Mouse (Mus musculus): ENCODE data around the gene Arhgap30. TPM values are rescaled to one million over a fixed set of nuclear protein-coding genes. Genes with fewer than 3 reads are reported as not detected.

Arhgap30 gene
- polyA plus RNA-seq, 1 experiment from 2014 or later: 2.4 TPM

DNA sequence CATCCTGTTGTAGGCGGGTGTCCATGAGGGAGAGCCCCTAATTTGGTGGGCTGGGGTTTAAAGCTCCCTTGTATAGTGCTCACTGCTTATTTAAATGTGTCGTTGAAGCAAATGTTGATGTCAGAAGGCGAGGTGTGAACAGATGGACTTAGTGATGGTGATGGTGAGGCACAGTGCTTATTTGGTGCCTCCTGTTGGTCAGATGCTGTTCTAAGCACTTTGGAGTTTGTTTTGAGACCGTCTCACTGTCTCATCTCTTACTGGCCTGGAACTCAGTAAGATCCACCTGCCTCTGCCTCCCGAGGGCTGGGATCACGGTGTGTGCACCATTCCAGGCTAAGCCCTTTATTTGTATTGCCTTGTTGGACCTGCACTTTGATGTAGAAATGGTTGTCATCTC is 66.2 kb downstream of the Arhgap30 start:
- no peaks in the 10 kb centered on the region for H3K27me3 ChIP-seq (replicated peaks)
- no peak overlapping the region for H3K9ac ChIP-seq
- no peak for ATAC-seq
- H3K9me3 ChIP-seq: no peaks in the 10 kb centered on the region
- 81% methylated on average over 6 of the region's 6 CpGs for WGBS
- no peak overlapping the region for H3K4me2 ChIP-seq (replicated peaks)
- H3K36me3 ChIP-seq: no peaks in the 10 kb centered on the region
- H3K4me3 ChIP-seq (replicated peaks): no peak overlapping the region
- 0 out of 2 replicates have a peak, but pooled peaks cover 3% of the 10 kb centered on the region for H3K4me1 ChIP-seq (replicated peaks)
- no peak overlapping the region for H3K27ac ChIP-seq

DNA sequence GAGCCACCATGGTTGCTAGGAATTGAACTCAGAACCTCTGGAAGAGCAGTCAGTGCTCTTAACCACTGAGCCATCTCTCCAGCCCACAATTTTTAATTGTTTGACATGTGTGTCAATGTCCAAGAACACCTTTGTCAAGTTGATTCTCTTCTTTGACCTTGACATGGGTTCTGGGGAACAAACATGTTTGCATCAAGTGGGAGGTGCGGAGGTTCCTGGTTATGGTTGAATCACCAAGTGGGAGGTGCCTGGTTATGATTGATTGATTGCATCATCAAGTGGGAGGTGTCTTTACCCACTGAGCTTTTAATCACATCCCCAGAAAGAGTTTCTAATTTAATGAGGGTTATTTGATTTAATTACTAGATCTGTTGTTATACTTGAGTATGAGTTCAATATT is 68.8 kb downstream of the Arhgap30 start:
- Histone ChIP-seq H3K27me3 (replicated peaks) (no peaks in the 10 kb centered on the region), H3K4me3 (replicated peaks) (no peak overlapping the region), H3K27ac (no peak overlapping the region), H3K4me1 (replicated peaks) (0 out of 2 replicates have a peak, but pooled peaks cover 3% of the 10 kb centered on the region), H3K9me3 (no peaks in the 10 kb centered on the region), H3K36me3 (peaks cover 5% of the 10 kb centered on the region), H3K4me2 (replicated peaks) (no peak overlapping the region), H3K9ac (no peak overlapping the region)
- 97% methylated on average over 1 of the region's 1 CpGs for WGBS
- ATAC-seq: no peak

DNA sequence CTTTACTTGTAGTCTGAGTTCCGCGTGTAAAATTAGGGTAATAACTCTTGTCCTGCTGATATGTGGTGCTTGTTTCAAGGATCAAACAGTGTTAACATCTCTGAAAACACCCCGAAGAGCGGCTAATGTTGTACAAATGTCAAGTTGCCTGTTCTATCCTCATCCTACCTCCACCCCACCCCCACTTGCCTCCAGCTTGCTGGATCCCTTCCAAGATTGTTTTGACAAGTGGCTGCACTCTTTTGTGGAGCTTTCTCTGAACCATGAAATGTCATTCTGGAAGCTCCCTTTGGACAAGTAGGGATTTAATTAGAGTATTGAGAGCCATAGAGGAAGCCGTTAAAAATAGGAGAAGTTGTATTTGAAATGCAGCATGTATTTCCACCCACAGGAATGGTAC is 71.0 kb downstream of the Arhgap30 start:
- Histone ChIP-seq H3K4me2 (replicated peaks) (no peak overlapping the region), H3K9ac (no peak overlapping the region), H3K4me3 (replicated peaks) (no peak overlapping the region), H3K27ac (no peak overlapping the region), H3K9me3 (no peaks in the 10 kb centered on the region), H3K27me3 (replicated peaks) (no peaks in the 10 kb centered on the region), H3K36me3 (peaks cover 9% of the 10 kb centered on the region), H3K4me1 (replicated peaks) (0 out of 2 replicates have a peak, but pooled peaks cover 4% of the 10 kb centered on the region)
- 54% methylated on average over 5 of the region's 5 CpGs for WGBS
- no peak for ATAC-seq

Other genes starting within 250 kb of the Arhgap30 start
- 360 and 387 TPM in 2 replicates for gene Sdhc, start 238.4 kb upstream of the Arhgap30 start, polyA plus RNA-seq (2015; fragmentation: Nextera tagmentation; extraction: Ambion mirVana)
- 1.1 and 1.3 TPM in 2 replicates for gene Mpz, start 238.2 kb upstream of the Arhgap30 start, polyA plus RNA-seq (2015; fragmentation: Nextera tagmentation; extraction: Ambion mirVana)
- 16.4 and 18.5 TPM in 2 replicates for gene Pcp4l1, start 192.7 kb upstream of the Arhgap30 start, polyA plus RNA-seq (2015; fragmentation: Nextera tagmentation; extraction: Ambion mirVana)
- 9.2 and 10.5 TPM in 2 replicates for gene Nr1i3, start 175.0 kb upstream of the Arhgap30 start, polyA plus RNA-seq (2015; fragmentation: Nextera tagmentation; extraction: Ambion mirVana)
- 31.4 and 32.0 TPM in 2 replicates for gene Tomm40l, start 166.4 kb upstream of the Arhgap30 start, polyA plus RNA-seq (2015; fragmentation: Nextera tagmentation; extraction: Ambion mirVana)
- gene Apoa2, start 163.9 kb upstream of the Arhgap30 start, polyA plus RNA-seq (2015; fragmentation: Nextera tagmentation; extraction: Ambion mirVana): 84.7 and 123 TPM in 2 replicates
- 51.5 and 54.5 TPM in 2 replicates for gene Fcer1g, start 154.6 kb upstream of the Arhgap30 start, polyA plus RNA-seq (2015; fragmentation: Nextera tagmentation; extraction: Ambion mirVana)
- gene Adamts4, start 138.5 kb upstream of the Arhgap30 start, polyA plus RNA-seq (2015; fragmentation: Nextera tagmentation; extraction: Ambion mirVana): 6.3 and 6.8 TPM in 2 replicates
- gene Ndufs2, start 137.6 kb upstream of the Arhgap30 start, polyA plus RNA-seq (2015; fragmentation: Nextera tagmentation; extraction: Ambion mirVana): 304 and 326 TPM in 2 replicates
- 54.2 and 54.5 TPM in 2 replicates for gene B4galt3, start 118.6 kb upstream of the Arhgap30 start, polyA plus RNA-seq (2015; fragmentation: Nextera tagmentation; extraction: Ambion mirVana)
- gene Ppox, start 107.8 kb upstream of the Arhgap30 start, polyA plus RNA-seq (2015; fragmentation: Nextera tagmentation; extraction: Ambion mirVana): 38.7 and 40.9 TPM in 2 replicates
- 56.0 and 57.2 TPM in 2 replicates for gene Usp21, start 101.0 kb upstream of the Arhgap30 start, polyA plus RNA-seq (2015; fragmentation: Nextera tagmentation; extraction: Ambion mirVana)
- gene Ufc1, start 93.9 kb upstream of the Arhgap30 start, polyA plus RNA-seq (2015; fragmentation: Nextera tagmentation; extraction: Ambion mirVana): 103 and 108 TPM in 2 replicates
- 40.6 and 44.5 TPM in 2 replicates for gene Dedd, start 59.8 kb upstream of the Arhgap30 start, polyA plus RNA-seq (2015; fragmentation: Nextera tagmentation; extraction: Ambion mirVana)
- gene Nit1, start 43.3 kb upstream of the Arhgap30 start, polyA plus RNA-seq (2015; fragmentation: Nextera tagmentation; extraction: Ambion mirVana): 43.3 and 47.6 TPM in 2 replicates
- 96.9 and 104 TPM in 2 replicates for gene Pfdn2, start 43.3 kb upstream of the Arhgap30 start, polyA plus RNA-seq (2015; fragmentation: Nextera tagmentation; extraction: Ambion mirVana)
- 0.94 and 1.0 TPM in 2 replicates for gene Klhdc9, start 28.2 kb upstream of the Arhgap30 start, polyA plus RNA-seq (2015; fragmentation: Nextera tagmentation; extraction: Ambion mirVana)
- gene Nectin4, start 18.9 kb upstream of the Arhgap30 start, polyA plus RNA-seq (2015; fragmentation: Nextera tagmentation; extraction: Ambion mirVana): 3.7 and 3.8 TPM in 2 replicates
- gene Usf1, start 22.4 kb downstream of the Arhgap30 start, polyA plus RNA-seq (2015; fragmentation: Nextera tagmentation; extraction: Ambion mirVana): 62.1 and 62.5 TPM in 2 replicates
- 3.3 and 3.8 TPM in 2 replicates for gene Tstd1, start 29.9 kb downstream of the Arhgap30 start, polyA plus RNA-seq (2015; fragmentation: Nextera tagmentation; extraction: Ambion mirVana)
- gene F11r, start 48.6 kb downstream of the Arhgap30 start, polyA plus RNA-seq (2015; fragmentation: Nextera tagmentation; extraction: Ambion mirVana): 88.1 and 100 TPM in 2 replicates
- gene Alyref2, start 114.5 kb downstream of the Arhgap30 start, polyA plus RNA-seq (2015; fragmentation: Nextera tagmentation; extraction: Ambion mirVana): 12.0 and 12.2 TPM in 2 replicates
- gene Itln1, start 146.3 kb downstream of the Arhgap30 start, polyA plus RNA-seq (2015; fragmentation: Nextera tagmentation; extraction: Ambion mirVana): 0.15 TPM in 1 of 2 replicates, not detected in the other
- gene Cd244a, start 170.2 kb downstream of the Arhgap30 start, polyA plus RNA-seq (2015; fragmentation: Nextera tagmentation; extraction: Ambion mirVana): 0.48 and 0.88 TPM in 2 replicates
- gene Ly9, start 218.5 kb downstream of the Arhgap30 start, polyA plus RNA-seq (2015; fragmentation: Nextera tagmentation; extraction: Ambion mirVana): 0.53 and 0.60 TPM in 2 replicates

All from intestine, embryonic 15.5 days (tissue).